Mouse (Mus musculus): ENCODE measurements around the gene Mast3.

Gene Mast3

GRCm38 (mm10) chr8:70775851-70776495, 28.9 kb downstream of the Mast3 start:
- no peak for DNase-seq (ENCODE audit: low spot score)

GRCm38 (mm10) chr8:70775227-70775626, 29.6 kb downstream of the Mast3 start:
- DNase-seq (ENCODE audit: low spot score): no peak

GRCm38 (mm10) chr8:70774740-70775139, 30.1 kb downstream of the Mast3 start:
- DNase-seq (ENCODE audit: low spot score): no peak

GRCm38 (mm10) chr8:70773833-70774232, 31.0 kb downstream of the Mast3 start:
- DNase-seq (ENCODE audit: low spot score): no peak

- DNase-seq (ENCODE audit: low spot score): no peak
Observed at GRCm38 (mm10) chr8:70773410-70773809, 31.4 kb downstream of the Mast3 start.

- no peak for DNase-seq (ENCODE audit: low spot score)
Observed at GRCm38 (mm10) chr8:70772890-70773289, 32.0 kb downstream of the Mast3 start.

GRCm38 (mm10) chr8:70772075-70772474, 32.8 kb downstream of the Mast3 start:
- no peak for DNase-seq (ENCODE audit: low spot score)

GRCm38 (mm10) chr8:70771217-70771616, 33.6 kb downstream of the Mast3 start:
- DNase-seq (ENCODE audit: low spot score): no peak

GRCm38 (mm10) chr8:70770748-70771147, 34.1 kb downstream of the Mast3 start:
- no peak for DNase-seq (ENCODE audit: low spot score)

- DNase-seq (ENCODE audit: low spot score): no peak
Observed at GRCm38 (mm10) chr8:70769858-70770257, 35.0 kb downstream of the Mast3 start.

- DNase-seq (ENCODE audit: low spot score): peak; percentile 98
Observed at GRCm38 (mm10) chr8:70769359-70769758, 35.5 kb downstream of the Mast3 start.

- DNase-seq (ENCODE audit: low spot score): no peak
Observed at GRCm38 (mm10) chr8:70768956-70769355, 35.9 kb downstream of the Mast3 start.

GRCm38 (mm10) chr8:70768231-70768776, 36.5 kb downstream of the Mast3 start:
- no peak for DNase-seq (ENCODE audit: low spot score)

- no peak for DNase-seq (ENCODE audit: low spot score)
Observed at GRCm38 (mm10) chr8:70767503-70767902, 37.4 kb downstream of the Mast3 start.

- DNase-seq (ENCODE audit: low spot score): peak; percentile 65
Observed at GRCm38 (mm10) chr8:70766571-70767440, 38.0 kb downstream of the Mast3 start.

GRCm38 (mm10) chr8:70765838-70766570, 38.9 kb downstream of the Mast3 start:
- peak; percentile 46 for DNase-seq (ENCODE audit: low spot score)

- no peak for DNase-seq (ENCODE audit: low spot score)
Observed at GRCm38 (mm10) chr8:70765329-70765728, 39.5 kb downstream of the Mast3 start.

GRCm38 (mm10) chr8:70764676-70765075, 40.2 kb downstream of the Mast3 start:
- no peak for DNase-seq (ENCODE audit: low spot score)

GRCm38 (mm10) chr8:70764026-70764425, 40.8 kb downstream of the Mast3 start:
- DNase-seq (ENCODE audit: low spot score): no peak

GRCm38 (mm10) chr8:70763354-70763753, 41.5 kb downstream of the Mast3 start:
- DNase-seq (ENCODE audit: low spot score): peak; percentile 69

- no peak for DNase-seq (ENCODE audit: low spot score)
Observed at GRCm38 (mm10) chr8:70762118-70762517, 42.7 kb downstream of the Mast3 start.

GRCm38 (mm10) chr8:70760775-70761406, 44.0 kb downstream of the Mast3 start, which contains the start of gene Mpv17l2:
Gene Mpv17l2 (minus strand): TSS chr8:70760946.
- DNase-seq (ENCODE audit: low spot score): peak; percentile 98
